Mouse (Mus musculus) liver, embryonic 12.5 days (tissue): ENCODE data around the gene Serpina3k. TPM values are rescaled to one million over a fixed set of nuclear protein-coding genes. Genes with fewer than 3 reads are reported as not detected.
"Not testable (repeated sequence)": the region's sequence is repeated elsewhere in the genome, so short reads cannot be mapped to it uniquely, and the experiment has no call there.

Experiments
- ATAC-seq: fragments of 200-750 bp; cut with Nextera tagmentation; 2 replicates; pipeline ENCODE4 v1.8.0; 2017; ENCODE audit warnings: moderate number of reproducible peaks, mild to moderate bottlenecking, moderate library complexity
- H3K27ac ChIP-seq: fragments of 300-500 bp; sonication (generic); 2 replicates; pipeline ENCODE4 v1.5.1; 2016; ENCODE audit warnings: mild to moderate bottlenecking
- H3K27me3 ChIP-seq: fragments of 300-500 bp; sonication (generic); replicated peaks from 2 replicates; pipeline ENCODE4 v1.6.1; 2016; ENCODE audit warnings: mild to moderate bottlenecking, moderate library complexity
- H3K36me3 ChIP-seq: fragments of 300-500 bp; sonication (generic); 2 replicates; pipeline ENCODE4 v1.6.1; 2016; ENCODE audit warnings: mild to moderate bottlenecking, moderate library complexity
- H3K4me1 ChIP-seq: fragments of 300-500 bp; sonication (generic); 2 replicates; pipeline ENCODE4 v1.6.1; 2016
- H3K4me2 ChIP-seq: fragments of 300-500 bp; sonication (generic); 2 replicates; pipeline ENCODE4 v1.6.1; 2016; ENCODE audit warnings: mild to moderate bottlenecking, moderate library complexity
- H3K4me3 ChIP-seq: fragments of 300-500 bp; sonication (generic); 2 replicates; pipeline ENCODE4 v1.5.1; 2016; ENCODE audit warnings: mild to moderate bottlenecking, moderate library complexity
- H3K9ac ChIP-seq: fragments of 300-500 bp; sonication (generic); 2 replicates; pipeline ENCODE4 v1.6.1; 2016; ENCODE audit warnings: mild to moderate bottlenecking, moderate library complexity
- H3K9me3 ChIP-seq: fragments of 300-500 bp; sonication (generic); replicated peaks from 2 replicates; pipeline ENCODE4 v1.6.1; 2016; ENCODE audit warnings: mild to moderate bottlenecking, moderate library complexity
- WGBS: fragments of 180-500 bp; shearing (Covaris S2); methylation state at CpG from one replicate; pipeline ENCODE4 v1.1.7; 2016; ENCODE audit not compliant: insufficient replicate concordance; 5-methylcytosine and 5-hydroxymethylcytosine counted together
- polyA plus RNA-seq: library from polyadenylated mRNA; unstranded; fragments of >200 nt; fragmentation: Nextera tagmentation; extraction: Ambion mirVana; gene quantifications from 2 replicates; pipeline ENCODE4 v1.2.1, GENCODE M21; 2016

Gene Serpina3k
- polyA plus RNA-seq, result not detected in 2 replicates

DNA sequence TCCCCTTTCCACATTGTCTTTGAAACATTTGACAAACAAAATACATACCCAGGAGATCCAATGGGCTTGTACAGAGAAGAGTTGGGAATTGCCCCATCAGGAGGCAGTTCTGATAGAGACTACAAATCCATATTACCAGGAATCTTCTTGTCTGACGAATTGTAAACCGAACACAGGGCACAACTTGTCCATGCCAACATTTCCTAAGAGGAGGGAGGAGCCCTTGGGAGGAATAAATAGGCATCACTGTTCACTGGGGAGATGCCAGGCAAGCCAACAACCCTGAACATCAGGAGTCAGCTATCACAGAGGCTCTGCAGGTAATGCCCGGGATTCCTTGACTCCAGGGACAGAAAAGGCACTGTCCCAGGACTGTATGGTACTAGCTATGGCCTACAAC lies at the start of gene Serpina3k, which contains the start of gene Serpina3m:
Serpina3k (plus strand) TSS at position 261 of the 400 bp plus-strand sequence.
Serpina3m (plus strand) TSS at position 261 of the 400 bp plus-strand sequence.
- H3K4me1 ChIP-seq, H3K4me3 ChIP-seq, H3K36me3 ChIP-seq, H3K4me2 ChIP-seq, H3K27me3 ChIP-seq, H3K27ac ChIP-seq, H3K9ac ChIP-seq, H3K9me3 ChIP-seq, ATAC-seq: not testable (repeated sequence)
- 55% methylated on average over 3 of the region's 3 CpGs for whole genome bisulfite sequencing

GRCm38 (mm10) chr12:104289872-104290271 lies 48.4 kb upstream of the Serpina3k start:
- ATAC-seq, result no peak
- Histone ChIP-seq H3K9ac (no peak overlapping the region), H3K27me3 (no peaks in the 10 kb centered on the region), H3K27ac (no peak overlapping the region), H3K4me2 (no peak overlapping the region), H3K36me3 (no peaks in the 10 kb centered on the region), H3K9me3 (no peaks in the 10 kb centered on the region), H3K4me3 (no peak overlapping the region), H3K4me1 (no peaks in the 10 kb centered on the region)
- WGBS, result 29% methylated on average over 4 of the region's 4 CpGs

GRCm38 (mm10) chr12:104293963-104294362 lies 44.3 kb upstream of the Serpina3k start:
- Histone ChIP-seq H3K9me3 (no peaks in the 10 kb centered on the region), H3K27ac (no peak overlapping the region), H3K4me2 (no peak overlapping the region), H3K4me3 (no peak overlapping the region), H3K27me3 (no peaks in the 10 kb centered on the region), H3K36me3 (no peaks in the 10 kb centered on the region), H3K4me1 (no peaks in the 10 kb centered on the region), H3K9ac (no peak overlapping the region)
- WGBS, result 54% methylated on average over 2 of the region's 2 CpGs
- ATAC-seq, result no peak

- H3K36me3 ChIP-seq, result no peaks in the 10 kb centered on the region
- no peak overlapping the region for H3K9ac ChIP-seq
- H3K4me1 ChIP-seq, result no peaks in the 10 kb centered on the region
- H3K4me3 ChIP-seq, result no peak overlapping the region
- no peak for ATAC-seq
- WGBS, result 74% methylated on average over 2 of the region's 2 CpGs
- no peaks in the 10 kb centered on the region for H3K27me3 ChIP-seq
- H3K27ac ChIP-seq, result no peak overlapping the region
- H3K9me3 ChIP-seq, result no peaks in the 10 kb centered on the region
- no peak overlapping the region for H3K4me2 ChIP-seq
Observed at GRCm38 (mm10) chr12:104298049-104298448, 40.2 kb upstream of the Serpina3k start.

DNA sequence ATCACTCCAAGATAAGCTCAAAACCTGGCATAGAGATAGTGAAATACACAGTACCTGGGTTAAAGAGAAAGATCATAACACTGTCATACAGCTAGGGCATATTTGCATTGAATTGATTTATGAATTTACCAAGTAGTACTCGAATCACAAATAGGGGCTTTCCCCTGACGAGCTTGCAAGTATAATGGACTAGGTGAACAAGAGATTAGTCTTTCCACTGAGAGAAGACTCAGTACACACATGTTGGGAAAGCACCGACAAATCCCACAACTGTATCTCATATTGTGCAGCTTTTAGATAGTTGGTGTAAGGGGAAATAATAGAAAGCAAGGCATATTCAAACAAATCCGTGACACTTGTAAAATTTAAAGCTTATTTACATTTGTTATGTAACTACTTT lies 32.3 kb upstream of the Serpina3k start:
- Histone ChIP-seq H3K4me1 (no peaks in the 10 kb centered on the region), H3K27ac (no peak overlapping the region), H3K36me3 (no peaks in the 10 kb centered on the region), H3K9ac (no peak overlapping the region), H3K4me2 (no peak overlapping the region), H3K4me3 (no peak overlapping the region), H3K9me3 (0 out of 2 replicates have a peak, but pooled peaks cover 5% of the 10 kb centered on the region), H3K27me3 (no peaks in the 10 kb centered on the region)
- ATAC-seq, result no peak
- WGBS, result 56% methylated on average over 4 of the region's 4 CpGs

DNA sequence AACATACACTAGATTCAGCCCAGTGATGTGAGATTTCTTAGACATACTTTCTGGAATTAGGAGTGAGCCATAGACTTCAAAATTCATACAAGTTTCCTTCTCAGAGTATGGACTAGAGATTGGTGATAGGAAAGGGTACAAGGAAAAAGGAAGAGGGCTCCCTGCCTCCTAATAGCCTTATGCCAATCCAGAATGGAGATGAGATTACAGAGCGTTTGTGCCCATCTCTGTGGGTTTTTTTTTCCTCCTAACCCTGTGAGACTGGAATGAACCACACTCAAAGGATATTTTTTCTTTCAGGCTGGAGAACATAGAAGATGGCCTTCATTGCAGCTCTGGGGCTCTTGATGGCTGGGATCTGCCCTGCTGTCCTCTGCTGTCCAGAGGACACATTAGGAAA lies 24.0 kb upstream of the Serpina3k start, which contains the start of gene Serpina3j:
Serpina3j (plus strand) TSS at position 301 of the 400 bp plus-strand sequence.
- Histone ChIP-seq H3K4me1 (no peaks in the 10 kb centered on the region), H3K4me2 (no peak within 1 kb of the TSS), H3K4me3 (no peak within 1 kb of the TSS), H3K9ac (no peak within 1 kb of the TSS), H3K27me3 (no peaks in the 10 kb centered on the region), H3K36me3 (no peaks in the 10 kb centered on the region), H3K9me3 (0 out of 2 replicates have a peak, but pooled peaks cover 10% of the 10 kb centered on the region), H3K27ac (no peak within 1 kb of the TSS)
- WGBS, result 56% methylated on average over 1 of the region's 1 CpGs
- no peak for ATAC-seq

- Histone ChIP-seq H3K4me1 (no peaks in the 10 kb centered on the region), H3K9me3 (no peaks in the 10 kb centered on the region), H3K9ac (no peak overlapping the region), H3K4me2 (no peak overlapping the region), H3K27me3 (no peaks in the 10 kb centered on the region), H3K27ac (no peak overlapping the region), H3K4me3 (no peak overlapping the region), H3K36me3 (no peaks in the 10 kb centered on the region)
- no peak for ATAC-seq
- WGBS, result 59% methylated on average over 1 of the region's 1 CpGs
Observed at GRCm38 (mm10) chr12:104322454-104322853, 15.8 kb upstream of the Serpina3k start.

- H3K4me1 ChIP-seq, result no peaks in the 10 kb centered on the region
- 43% methylated on average over 1 of the region's 1 CpGs for WGBS
- no peak overlapping the region for H3K4me2 ChIP-seq
- H3K9ac ChIP-seq, result no peak overlapping the region
- no peak overlapping the region for H3K4me3 ChIP-seq
- H3K27ac ChIP-seq, result no peak overlapping the region
- ATAC-seq, result no peak
- H3K36me3 ChIP-seq, result no peaks in the 10 kb centered on the region
- H3K9me3 ChIP-seq, result no peaks in the 10 kb centered on the region
- H3K27me3 ChIP-seq, result no peaks in the 10 kb centered on the region
Observed at GRCm38 (mm10) chr12:104331701-104332100, 6.6 kb upstream of the Serpina3k start.

GRCm38 (mm10) chr12:104336873-104337272 lies 1.4 kb upstream of the Serpina3k start:
- not testable (repeated sequence) for ATAC-seq, H3K27ac ChIP-seq, H3K27me3 ChIP-seq

GRCm38 (mm10) chr12:104338705-104339104 lies 419 bp downstream of the Serpina3k start:
- Histone ChIP-seq H3K27me3 (no peaks in the 10 kb centered on the region), H3K4me1 (no peaks in the 10 kb centered on the region), H3K9ac (no peak overlapping the region), H3K4me2 (no peak overlapping the region), H3K4me3 (no peak overlapping the region), H3K36me3 (no peaks in the 10 kb centered on the region), H3K9me3 (no peaks in the 10 kb centered on the region), H3K27ac (no peak overlapping the region)
- WGBS, result 69% methylated on average over 3 of the region's 3 CpGs
- no peak for ATAC-seq

More at GRCm38 (mm10) chr12:104336873-104337272, 1.4 kb upstream of the Serpina3k start:
- not testable (repeated sequence) for H3K4me2 ChIP-seq, H3K4me3 ChIP-seq, H3K9me3 ChIP-seq, H3K36me3 ChIP-seq, H3K9ac ChIP-seq, H3K4me1 ChIP-seq

DNA sequence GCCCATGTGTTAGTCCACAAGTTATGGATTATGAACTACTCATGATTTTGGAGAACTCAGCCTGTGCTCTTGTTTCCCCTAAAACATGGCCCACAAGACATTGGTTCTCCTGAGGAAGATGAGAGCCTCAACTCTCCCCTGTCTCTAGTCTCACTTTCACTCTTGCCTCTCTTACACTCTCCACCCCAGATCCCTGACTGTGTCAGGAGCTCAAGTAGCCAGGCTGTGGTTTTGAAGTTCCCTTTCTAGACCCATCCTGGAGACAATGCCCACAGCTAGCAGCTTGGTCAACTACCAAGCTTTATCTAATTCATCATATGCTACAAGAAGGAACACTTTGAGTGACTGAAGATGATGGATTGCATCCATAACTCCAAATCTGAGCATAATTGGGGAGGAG lies 4.2 kb downstream of the Serpina3k start:
- H3K4me3 ChIP-seq, H3K4me1 ChIP-seq, H3K9me3 ChIP-seq, H3K27me3 ChIP-seq, H3K4me2 ChIP-seq, ATAC-seq, H3K9ac ChIP-seq, H3K27ac ChIP-seq, H3K36me3 ChIP-seq: not testable (repeated sequence)

GRCm38 (mm10) chr12:104345181-104345580 lies 6.9 kb downstream of the Serpina3k start:
- no peak overlapping the region for H3K9ac ChIP-seq
- H3K4me3 ChIP-seq, result no peak overlapping the region
- H3K9me3 ChIP-seq, result no peaks in the 10 kb centered on the region
- H3K36me3 ChIP-seq, result no peaks in the 10 kb centered on the region
- no peak overlapping the region for H3K4me2 ChIP-seq
- no peak overlapping the region for H3K27ac ChIP-seq
- no peak for ATAC-seq
- H3K27me3 ChIP-seq, result no peaks in the 10 kb centered on the region
- H3K4me1 ChIP-seq, result no peaks in the 10 kb centered on the region
- 71% methylated on average over 2 of the region's 2 CpGs for WGBS

GRCm38 (mm10) chr12:104345707-104346106 lies 7.4 kb downstream of the Serpina3k start:
- Histone ChIP-seq H3K27ac (no peak overlapping the region), H3K27me3 (no peaks in the 10 kb centered on the region), H3K4me1 (no peaks in the 10 kb centered on the region), H3K9ac (no peak overlapping the region), H3K4me2 (no peak overlapping the region), H3K36me3 (no peaks in the 10 kb centered on the region), H3K4me3 (no peak overlapping the region), H3K9me3 (no peaks in the 10 kb centered on the region)
- ATAC-seq, result no peak
